Mouse (Mus musculus) megakaryocyte, adult 5-6 weeks (primary cell): ENCODE data around the gene Lsm11. TPM values are rescaled to one million over a fixed set of nuclear protein-coding genes. Genes with fewer than 3 reads are reported as not detected.

Source experiments
- ATAC-seq: 2 replicates; pipeline ENCODE4 v1.8.0; 2016; ENCODE audit warnings: mild to moderate bottlenecking, inconsistent platforms; ENCODE audit not compliant: poor library complexity, severe bottlenecking
- total RNA-seq, 2 experiments: library from RNA; stranded (forward) in 1 of 2; stranded (reverse) in 1 of 2; fragments of 153-499, 151-499 nt in 1 of 2; fragments of 221-1000, 200-1000 nt in 1 of 2; gene quantifications; 2 replicates each; pipeline versions ENCODE4 v1.2.3 to v1.2.4; 2015 to 2017

Gene Lsm11
- total RNA-seq (2015), result 4.1 and 5.8 TPM in 2 replicates
- 2.8 and 2.9 TPM in 2 replicates for total RNA-seq (2017)

DNA sequence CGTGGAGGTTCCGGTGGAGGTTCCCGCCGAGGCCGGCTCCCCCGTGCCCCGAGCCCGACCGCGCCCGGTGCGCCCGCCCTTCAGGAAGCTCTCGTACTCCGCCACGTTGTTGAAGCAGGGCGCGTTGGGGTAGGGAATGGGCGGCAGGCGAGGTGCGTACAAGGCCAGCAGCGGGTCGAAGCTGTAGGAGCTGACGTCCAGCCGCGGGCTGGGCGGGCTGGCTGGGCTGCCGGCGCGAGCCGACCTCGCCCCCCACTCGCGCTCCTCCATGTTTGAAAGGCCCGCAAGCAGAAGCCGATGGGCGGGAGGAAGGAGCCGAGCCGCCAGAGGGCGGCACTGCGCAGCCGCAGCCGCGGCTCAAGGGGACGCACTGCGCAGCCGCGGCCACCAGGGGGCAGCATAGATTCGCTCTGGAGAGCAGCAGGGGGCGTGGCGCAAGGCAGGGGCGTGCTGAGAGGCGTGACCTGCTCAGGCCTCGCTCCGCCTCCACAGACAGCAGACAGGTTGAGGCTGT, at the start of gene Lsm11:
Lsm11 (minus strand) TSS at position 293 of the 514 bp plus-strand sequence.
- peak; percentile 96 for ATAC-seq

DNA sequence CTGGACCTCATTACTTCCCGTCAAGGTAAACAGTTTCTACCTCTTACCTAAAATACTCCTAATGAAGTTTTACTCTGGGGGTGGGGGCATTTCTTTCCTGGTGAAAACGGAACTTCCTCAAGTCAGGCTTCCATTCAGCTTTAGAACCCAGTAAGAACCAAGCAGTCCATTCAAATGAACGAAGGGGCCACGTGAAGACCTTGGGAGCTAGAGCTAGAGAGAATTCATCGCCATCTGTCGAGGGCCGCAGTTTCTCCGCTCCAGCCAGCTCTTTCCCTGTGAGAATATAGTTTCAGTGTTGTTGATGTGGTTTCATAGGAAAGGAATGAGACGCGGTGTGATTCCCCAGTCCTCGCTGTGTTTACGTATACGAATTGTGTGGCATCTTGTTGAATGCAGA, 47.4 kb upstream of the Lsm11 start:
- no peak for ATAC-seq

- ATAC-seq, result no peak
Measured at GRCm38 (mm10) chr11:45991604-45992003, 46.9 kb upstream of the Lsm11 start.

DNA sequence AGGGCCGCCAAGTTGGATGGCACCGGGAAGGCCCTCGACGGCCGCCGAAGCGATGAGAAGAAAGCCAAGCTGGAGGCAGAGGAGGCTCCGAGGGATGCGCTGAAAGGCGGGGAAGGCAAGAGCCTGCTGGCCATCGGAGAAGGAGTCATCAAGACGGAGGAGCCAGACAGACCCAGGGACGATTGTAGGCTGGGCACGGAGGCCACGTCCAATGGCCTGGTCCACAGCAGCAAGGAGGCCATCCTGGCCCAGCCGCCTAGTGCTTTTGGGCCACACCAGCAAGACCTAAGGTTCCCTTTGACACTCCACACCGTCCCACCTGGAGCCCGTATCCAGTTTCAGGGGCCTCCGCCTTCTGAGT, 36.1 kb upstream of the Lsm11 start:
- 0 out of 2 replicates have a peak, but pooled peaks have one; percentile 12 for ATAC-seq

DNA sequence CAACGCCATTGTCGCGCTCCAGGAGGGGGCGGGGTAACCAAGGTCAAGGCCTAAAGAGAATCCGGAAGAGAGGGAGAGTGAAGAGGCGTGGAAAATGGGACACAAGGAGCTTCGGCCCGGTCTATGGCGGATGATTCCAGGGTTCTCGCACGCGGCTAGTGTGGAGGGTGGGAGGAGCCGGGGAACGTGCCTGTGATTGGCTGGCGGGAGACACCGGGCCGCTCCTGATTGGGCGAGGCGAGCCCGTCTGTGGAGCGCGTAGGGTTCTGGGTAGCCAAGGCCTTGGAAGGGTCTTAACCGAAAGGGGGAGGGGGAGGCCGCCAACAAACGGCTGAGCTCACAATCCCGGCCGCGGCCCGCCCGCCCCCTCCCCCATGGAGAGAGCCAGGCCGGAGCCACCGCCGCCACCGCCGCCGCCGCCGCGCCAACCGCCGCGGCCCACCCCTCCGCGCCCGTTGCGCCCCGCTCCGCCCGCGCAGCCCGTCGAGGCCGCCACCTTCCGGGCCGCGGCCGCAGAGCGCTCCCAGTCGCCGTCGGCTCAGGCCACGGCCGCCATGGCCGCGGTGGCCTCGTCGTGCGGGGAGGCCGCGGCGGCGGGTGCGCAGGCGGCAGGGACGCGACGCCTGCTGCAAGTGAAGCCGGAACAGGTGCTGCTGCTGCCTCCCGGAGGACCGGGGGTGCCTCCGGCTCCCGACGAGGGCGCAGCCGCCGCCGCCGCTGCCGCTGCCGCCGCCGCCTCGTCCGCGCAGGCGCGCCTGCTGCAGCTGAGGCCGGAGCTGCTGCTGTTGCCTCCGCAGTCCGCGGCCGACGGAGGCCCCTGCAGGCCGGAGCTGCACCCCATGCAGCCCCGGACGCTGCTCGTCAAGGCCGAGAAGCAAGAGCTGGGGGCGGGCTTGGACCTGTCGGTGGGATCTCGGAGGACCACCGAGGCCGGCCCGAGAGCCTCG, 35.5 kb upstream of the Lsm11 start, which contains the start of gene Sox30:
Sox30 (plus strand) TSS at position 365 of the 947 bp plus-strand sequence.
- peak; percentile 54 for ATAC-seq

GRCm38 (mm10) chr11:45976061-45976460, 31.3 kb upstream of the Lsm11 start:
- ATAC-seq, result no peak

DNA sequence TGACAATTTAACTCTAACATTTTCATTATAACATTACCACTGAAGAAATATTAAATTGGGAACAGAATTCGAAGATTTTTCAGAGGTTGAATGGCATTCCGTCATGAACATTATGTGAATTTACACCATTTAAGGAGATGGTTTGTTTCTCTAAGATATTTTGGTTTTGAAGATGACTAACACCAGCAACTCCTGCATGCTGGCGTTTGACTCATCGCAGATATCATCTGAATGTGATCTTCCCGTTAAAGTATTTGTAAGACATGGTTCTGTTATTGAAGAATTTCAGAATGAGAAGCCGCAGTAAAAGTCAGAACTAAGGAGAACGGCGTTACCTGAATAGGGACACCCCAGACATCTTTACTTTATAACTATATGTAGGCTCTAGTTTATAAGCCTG, 29.7 kb upstream of the Lsm11 start:
- ATAC-seq, result no peak

DNA sequence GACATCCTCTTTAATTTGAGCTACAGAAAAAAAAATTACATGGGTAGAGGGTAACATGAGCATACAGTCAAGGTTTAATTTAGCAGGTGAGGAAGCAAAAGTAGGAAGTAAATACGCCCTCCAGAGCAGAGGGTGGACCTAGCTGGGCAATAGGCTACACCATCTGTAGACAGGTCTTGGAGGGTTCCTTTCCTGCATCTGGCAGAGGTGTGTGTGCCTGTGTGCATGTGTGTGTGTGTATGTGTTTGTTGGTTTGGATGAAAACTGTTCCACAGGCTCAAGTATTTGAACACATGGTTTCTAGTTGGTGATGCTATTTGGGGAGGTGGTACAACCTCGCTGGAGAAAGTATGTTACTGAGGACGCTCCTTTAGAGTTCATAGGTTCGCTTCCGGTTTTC, 28.9 kb upstream of the Lsm11 start:
- ATAC-seq, result no peak

DNA sequence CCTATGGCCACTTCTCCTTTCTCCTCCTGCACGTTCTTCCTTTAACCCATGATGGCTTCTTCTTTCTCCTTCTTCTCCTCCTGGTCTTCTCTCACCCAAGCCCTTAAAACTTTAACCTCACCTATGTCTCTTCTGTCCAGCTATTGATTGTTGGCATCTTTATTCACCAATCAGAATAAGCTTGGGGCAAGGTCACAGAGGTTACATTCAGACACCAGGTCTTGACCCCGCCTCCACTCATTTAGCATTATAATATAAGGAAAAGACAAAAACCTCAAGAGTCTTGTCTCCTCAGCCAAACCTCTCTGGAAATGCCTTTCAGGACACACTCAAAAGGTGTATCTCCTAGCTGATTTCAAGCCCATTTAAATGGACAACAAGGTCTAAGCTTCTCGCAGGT, 23.7 kb upstream of the Lsm11 start:
- no peak for ATAC-seq

GRCm38 (mm10) chr11:45966896-45967295, 22.2 kb upstream of the Lsm11 start:
- ATAC-seq, result no peak

DNA sequence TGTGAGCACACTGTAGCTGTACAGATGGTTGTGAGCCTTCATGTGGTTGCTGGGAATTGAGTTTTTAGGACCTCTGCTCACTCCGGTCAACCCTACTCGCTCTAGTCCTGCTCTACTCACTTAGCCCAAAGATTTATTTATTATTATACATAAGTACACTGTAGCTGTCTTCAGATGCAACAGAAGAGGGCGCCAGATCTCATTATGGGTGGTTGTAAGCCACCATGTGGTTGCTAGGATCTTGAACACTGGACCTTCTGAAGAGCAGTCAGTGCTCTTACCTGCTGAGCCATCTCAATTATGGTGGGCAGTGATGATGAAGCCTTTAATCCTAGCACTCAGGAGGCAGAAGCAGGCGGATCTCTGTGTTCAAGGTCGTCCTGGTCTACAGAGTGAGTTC, 15.3 kb upstream of the Lsm11 start:
- no peak for ATAC-seq

DNA sequence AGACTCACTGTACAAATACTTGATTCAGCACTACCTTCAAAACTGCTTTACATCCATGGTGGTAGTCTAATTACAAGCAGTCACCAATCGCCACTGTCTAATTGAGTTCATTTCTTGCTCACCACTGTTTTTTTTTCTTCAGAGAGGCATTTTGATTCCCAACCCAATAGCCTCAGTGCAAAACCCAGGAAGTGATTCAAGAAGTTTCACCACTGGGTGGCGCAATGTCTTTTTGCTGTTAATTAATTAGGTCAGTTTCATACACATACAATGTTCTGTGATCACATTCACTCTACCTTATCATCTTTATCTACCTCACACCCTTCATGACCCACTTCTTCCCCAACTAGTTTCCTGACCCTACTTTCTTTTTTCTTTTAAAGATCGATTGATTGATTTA, 14.9 kb upstream of the Lsm11 start:
- ATAC-seq, result no peak

GRCm38 (mm10) chr11:45955127-45955627, 10.4 kb upstream of the Lsm11 start, which contains the start of gene Thg1l:
TSS of gene Thg1l (minus strand) at chr11:45955494.
- peak; percentile 98 for ATAC-seq

GRCm38 (mm10) chr11:45947491-45947890, 2.8 kb upstream of the Lsm11 start:
- no peak for ATAC-seq

DNA sequence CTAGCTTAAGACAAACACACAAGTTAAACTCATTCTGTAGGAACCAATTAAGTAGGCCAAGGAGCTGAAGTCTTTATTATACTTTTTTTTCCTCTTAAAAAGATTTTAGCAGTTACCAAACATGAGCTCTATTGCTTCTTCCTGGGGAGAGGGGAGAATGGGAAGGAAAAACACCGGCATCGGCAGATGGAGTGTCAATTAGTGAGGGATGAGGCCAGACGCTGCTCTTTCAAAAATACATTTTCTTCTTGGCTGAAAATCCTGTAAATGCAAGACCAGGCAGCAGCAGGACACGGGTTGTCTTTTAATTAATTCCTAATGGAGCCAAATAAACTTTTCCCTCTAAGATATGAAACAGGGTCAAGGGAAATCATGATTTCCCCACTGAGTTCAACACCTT, 2.1 kb upstream of the Lsm11 start:
- no peak for ATAC-seq

DNA sequence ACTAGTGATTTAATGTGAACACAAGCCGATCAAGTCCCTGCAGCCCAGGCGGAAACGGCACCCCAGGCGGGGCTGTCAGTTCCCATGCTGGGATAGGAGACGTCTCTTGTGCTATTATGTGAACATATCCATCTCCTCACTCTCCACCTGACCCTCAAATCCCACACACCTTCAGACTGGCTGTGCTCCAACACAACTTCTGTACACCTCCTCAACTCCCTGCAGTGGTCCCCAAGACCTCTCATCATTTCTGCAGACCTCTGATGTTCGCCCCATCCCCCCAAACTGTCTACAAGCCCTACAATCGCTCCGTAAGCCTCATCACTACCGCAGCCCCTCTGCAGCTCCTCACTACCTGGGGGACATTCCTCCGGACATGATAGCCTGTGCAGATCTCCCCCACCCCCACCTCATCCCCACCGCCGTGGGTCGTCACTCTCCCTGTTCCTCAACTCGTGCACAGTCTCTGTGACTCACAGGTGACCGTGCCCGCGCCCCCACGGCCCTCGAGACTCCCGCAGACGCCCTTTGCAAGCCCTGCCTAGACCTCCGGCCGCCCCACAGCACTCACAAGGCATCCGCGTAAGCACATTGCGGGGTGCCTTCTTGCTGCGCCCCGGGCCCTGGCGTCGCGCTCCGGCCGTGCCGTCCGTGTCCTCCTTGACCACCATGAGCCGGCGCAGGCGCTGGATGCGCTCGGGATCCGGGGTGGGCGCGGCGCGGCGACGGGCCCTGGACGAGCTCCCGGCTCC, 668 bp downstream of the Lsm11 start:
- ATAC-seq, result peak; percentile 27

DNA sequence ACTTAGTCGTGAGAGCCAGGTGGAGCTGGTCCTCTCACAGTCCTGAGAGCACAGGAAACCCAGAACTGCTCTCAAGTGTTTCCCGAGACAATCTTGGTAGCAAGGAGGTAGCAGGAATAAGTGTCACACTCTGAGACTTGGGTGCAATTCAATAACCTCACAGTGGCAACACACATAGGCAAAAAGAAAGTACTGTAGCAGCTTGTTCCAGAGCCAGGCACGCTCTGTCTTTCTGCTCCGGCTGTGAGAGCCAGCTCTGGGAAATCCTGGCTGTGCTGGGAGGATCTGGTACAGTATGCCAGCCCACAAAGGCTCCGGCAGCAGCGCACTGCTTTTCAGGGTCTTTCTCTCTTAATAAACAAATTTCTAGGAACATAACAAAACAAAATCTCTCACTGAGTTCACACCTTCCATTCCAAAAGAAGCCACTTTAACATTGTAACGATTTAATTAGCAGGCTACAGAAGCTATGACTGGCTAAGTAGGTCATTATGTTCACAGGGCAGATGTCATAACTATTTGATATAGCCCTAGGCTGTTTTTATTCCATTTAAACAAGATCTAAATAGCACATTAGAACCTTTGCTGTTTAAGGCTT, 1.5 kb downstream of the Lsm11 start:
- ATAC-seq, result no peak

DNA sequence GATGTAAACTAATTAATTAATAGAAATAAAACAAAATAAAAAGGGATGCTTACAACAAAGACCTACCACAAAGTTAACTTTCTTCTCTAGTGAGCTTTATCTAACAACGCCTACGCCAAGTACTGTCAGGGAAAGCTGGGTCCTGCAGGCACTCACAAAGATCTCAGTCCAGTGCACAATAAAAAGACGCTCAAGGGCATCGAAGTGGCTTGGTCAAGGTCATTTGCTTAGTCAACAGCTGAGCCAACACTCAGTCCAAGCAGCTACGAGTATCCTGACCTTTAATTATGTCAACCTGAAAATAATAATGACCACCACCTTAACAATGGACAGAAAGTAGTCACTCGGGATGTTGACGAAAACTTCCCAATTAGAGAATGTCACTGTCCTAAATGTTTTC, 2.5 kb downstream of the Lsm11 start:
- ATAC-seq, result no peak

- ATAC-seq, result peak; percentile 45
Measured at GRCm38 (mm10) chr11:45938917-45939316, 5.8 kb downstream of the Lsm11 start.

DNA sequence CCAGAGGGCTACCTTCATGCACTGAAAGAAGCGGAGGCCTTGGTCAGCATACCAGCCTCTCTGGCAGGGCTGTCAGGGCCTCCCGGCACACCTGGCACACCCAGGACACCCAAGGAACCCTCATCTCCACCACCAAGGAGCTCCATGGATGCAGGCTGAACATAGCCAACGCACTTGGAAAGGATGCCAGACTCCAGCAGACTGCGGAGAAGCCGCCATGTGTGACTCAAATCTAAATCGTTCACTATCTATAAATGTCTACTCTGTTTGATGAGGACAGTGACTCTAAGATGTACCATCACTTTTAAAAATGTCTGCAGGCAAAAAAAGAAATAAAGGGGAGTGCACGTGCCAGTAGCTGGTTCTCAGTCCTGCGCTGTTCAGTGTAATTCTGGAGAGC, 7.3 kb downstream of the Lsm11 start:
- ATAC-seq, result no peak

DNA sequence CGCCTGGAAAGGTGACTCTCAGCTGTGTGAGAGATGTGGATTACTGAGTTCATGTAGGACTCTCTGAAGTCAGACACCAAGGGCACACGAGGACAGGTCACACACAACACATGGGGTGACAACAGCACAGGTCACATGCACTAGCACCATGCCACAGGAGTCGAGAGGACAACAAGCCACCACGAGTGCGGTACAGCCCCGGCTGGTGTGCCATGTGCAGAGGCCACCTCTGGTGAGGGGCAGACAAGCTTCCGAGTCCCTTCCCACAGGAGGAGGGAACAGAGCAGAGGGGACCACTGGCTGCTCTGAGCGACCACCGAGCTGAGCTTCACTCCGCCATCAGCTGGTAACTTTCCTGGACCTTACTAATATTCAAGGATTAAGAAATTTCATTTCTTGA, 12.0 kb downstream of the Lsm11 start:
- no peak for ATAC-seq
